Mouse (Mus musculus) megakaryocyte, embryonic 14.5 days (primary cell): ENCODE data around the gene Gabrb1.

Experiments
- FLI1 ChIP-seq: IDR thresholded peaks from 2 replicates; pipeline ENCODE4 v1.6.1; 2012; ENCODE audit warnings: low read length, inconsistent platforms, mixed read lengths
- GATA1 ChIP-seq: IDR thresholded peaks from 3 replicates; pipeline ENCODE4 v1.6.1; 2012; ENCODE audit warnings: mixed read lengths, low read length, inconsistent platforms, borderline replicate concordance

- TF ChIP-seq GATA1 (no peak), FLI1 (no peak)
Observed at GRCm38 (mm10) chr5:71970140-71970800, 312.4 kb downstream of the Gabrb1 start.
